Mouse (Mus musculus): ENCODE results near the gene Pa2g4. TPM values are rescaled to one million over a fixed set of nuclear protein-coding genes. Genes with fewer than 3 reads are reported as not detected.

Gene Pa2g4
- polyA plus RNA-seq, 1 experiment from 2014 or later: 210 TPM

DNA sequence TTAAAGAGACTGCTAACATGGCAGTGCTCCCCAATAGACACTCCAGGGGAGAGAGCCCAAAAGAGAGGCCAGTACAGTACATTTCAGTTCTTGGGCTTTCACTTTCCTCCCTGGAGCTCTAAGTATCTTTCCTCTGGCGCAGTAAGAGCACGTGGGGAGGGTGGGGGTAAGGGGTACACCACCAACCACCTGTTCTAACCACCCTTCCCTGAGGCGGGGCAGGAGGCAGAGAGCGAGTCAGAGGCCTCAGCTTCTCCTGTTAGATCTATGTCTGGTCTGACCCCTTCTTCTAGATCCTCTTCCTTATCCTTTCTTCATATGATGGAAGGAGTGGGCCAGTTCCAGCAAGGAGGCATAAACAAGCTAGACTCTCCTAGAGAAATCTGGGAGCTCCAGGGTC is 21.3 kb upstream of the Pa2g4 start:
- H3K27ac ChIP-seq (ENCODE audit: low read length): peak overlapping the region; percentile 80
- peaks cover 12% of the 10 kb centered on the region for H3K4me1 ChIP-seq (ENCODE audit: control insufficient read depth, insufficient read depth, low read length)
- no peaks in the 10 kb centered on the region for H3K36me3 ChIP-seq (ENCODE audit: control insufficient read depth, insufficient read depth, low read length)
- no peak for ATAC-seq (ENCODE audit: insufficient number of reproducible peaks, insufficient read depth, low FRiP score, low read depth)
- peak overlapping the region; percentile 64 for H3K4me3 ChIP-seq (ENCODE audit: low read depth, low read length)
- H3K27me3 ChIP-seq (ENCODE audit: control insufficient read depth, insufficient read depth, low read length): no peaks in the 10 kb centered on the region; the same call in none of the 2 replicates
- no peaks in the 10 kb centered on the region for H3K9me3 ChIP-seq (ENCODE audit: control insufficient read depth, low read depth, low read length)
- peak overlapping the region; percentile 94; the same call in 1 of the 2 replicates for H3K4me2 ChIP-seq (replicated peaks; ENCODE audit: low read depth, low read length)
- no peak overlapping the region for H3K9ac ChIP-seq (replicated peaks; ENCODE audit: low read depth, low read length)
- WGBS: 38% methylated on average over 4 of the region's 4 CpGs

DNA sequence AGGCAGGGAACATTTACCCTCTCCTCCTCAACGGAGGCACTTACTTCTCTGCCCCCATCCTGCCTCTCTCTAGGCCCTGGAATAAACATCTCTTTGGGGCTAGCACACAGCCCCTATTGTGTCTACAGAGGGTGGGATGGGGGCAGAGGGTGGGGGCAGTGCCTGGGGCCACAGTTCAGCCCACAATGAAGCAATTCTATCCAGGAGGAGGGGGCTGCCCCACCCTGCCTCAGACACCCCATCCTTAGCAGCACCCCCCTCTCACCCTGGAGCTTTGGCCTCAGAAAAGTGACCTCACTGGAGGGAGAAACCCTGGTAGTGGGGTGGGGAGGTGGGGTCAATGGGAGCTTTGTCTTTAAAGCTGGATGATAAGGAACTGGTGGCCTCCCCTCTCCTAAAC is 20.8 kb upstream of the Pa2g4 start:
- Histone ChIP-seq H3K4me1 (ENCODE audit: control insufficient read depth, insufficient read depth, low read length) (peaks cover 12% of the 10 kb centered on the region), H3K4me2 (replicated peaks; ENCODE audit: low read depth, low read length) (peak overlapping the region; percentile 94; the same call in 1 of the 2 replicates), H3K9me3 (ENCODE audit: control insufficient read depth, low read depth, low read length) (no peaks in the 10 kb centered on the region), H3K4me3 (ENCODE audit: low read depth, low read length) (no peak overlapping the region; the same call in 1 of the 2 replicates), H3K9ac (replicated peaks; ENCODE audit: low read depth, low read length) (peak overlapping the region; percentile 18; the same call in 1 of the 2 replicates), H3K36me3 (ENCODE audit: control insufficient read depth, insufficient read depth, low read length) (no peaks in the 10 kb centered on the region), H3K27ac (ENCODE audit: low read length) (peak overlapping the region; percentile 80; the same call in 1 of the 2 replicates), H3K27me3 (ENCODE audit: control insufficient read depth, insufficient read depth, low read length) (no peaks in the 10 kb centered on the region; the same call in none of the 2 replicates)
- peak; percentile 12; the same call in 1 of the 2 replicates for ATAC-seq (ENCODE audit: insufficient number of reproducible peaks, insufficient read depth, low FRiP score, low read depth)
- 10% methylated on average over 1 of the region's 1 CpGs for WGBS

DNA sequence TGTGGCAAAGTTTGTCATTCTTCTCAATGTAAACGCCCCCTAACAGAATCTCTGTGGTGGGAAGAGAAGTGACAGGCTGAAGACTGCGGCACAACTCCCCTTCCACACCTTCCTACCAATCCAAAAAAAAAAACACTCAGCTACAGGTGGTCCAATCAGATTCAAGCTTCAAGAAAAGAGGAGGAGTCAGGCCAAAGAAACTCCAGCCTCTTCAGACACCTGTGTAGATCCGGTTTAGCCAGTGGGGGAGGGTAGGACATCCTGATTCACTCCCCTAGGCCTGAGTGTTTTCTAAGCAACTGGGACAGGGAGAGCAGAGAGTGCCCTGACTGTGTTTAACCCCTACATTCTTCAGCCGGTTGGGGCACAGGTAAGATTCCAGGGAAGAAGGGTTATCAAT is 18.6 kb upstream of the Pa2g4 start:
- ATAC-seq (ENCODE audit: insufficient number of reproducible peaks, insufficient read depth, low FRiP score, low read depth): peak; percentile 82
- peak overlapping the region; percentile 69; the same call in 1 of the 2 replicates for H3K27ac ChIP-seq (ENCODE audit: low read length)
- no peak overlapping the region for H3K9ac ChIP-seq (replicated peaks; ENCODE audit: low read depth, low read length)
- H3K4me2 ChIP-seq (replicated peaks; ENCODE audit: low read depth, low read length): peak overlapping the region; percentile 10; the same call in 1 of the 2 replicates
- no peak overlapping the region for H3K4me3 ChIP-seq (ENCODE audit: low read depth, low read length)
- no peaks in the 10 kb centered on the region for H3K36me3 ChIP-seq (ENCODE audit: control insufficient read depth, insufficient read depth, low read length)
- H3K4me1 ChIP-seq (ENCODE audit: control insufficient read depth, insufficient read depth, low read length): peaks cover 12% of the 10 kb centered on the region
- no peaks in the 10 kb centered on the region for H3K9me3 ChIP-seq (ENCODE audit: control insufficient read depth, low read depth, low read length)
- H3K27me3 ChIP-seq (ENCODE audit: control insufficient read depth, insufficient read depth, low read length): no peaks in the 10 kb centered on the region; the same call in none of the 2 replicates
- WGBS: 5% methylated on average over 4 of the region's 4 CpGs

DNA sequence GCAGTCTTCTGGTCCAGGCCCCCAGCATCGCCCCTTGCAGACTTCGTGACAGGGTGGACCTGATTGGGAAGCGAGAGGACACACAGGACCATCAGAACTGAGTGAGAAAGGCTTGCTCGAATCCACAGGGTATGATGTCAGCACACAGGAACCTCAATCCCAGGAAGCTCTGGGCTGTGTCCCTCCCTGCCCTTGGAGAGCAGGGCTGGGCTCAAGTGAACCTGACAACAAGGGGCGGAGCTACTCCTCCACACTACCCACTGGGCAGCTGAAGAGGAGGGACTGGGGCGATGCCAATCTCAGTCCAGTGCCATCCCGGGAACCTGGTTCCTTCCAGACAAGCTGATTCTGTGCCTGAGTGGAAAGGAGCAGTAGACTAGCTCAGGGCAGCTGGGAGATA is 17.9 kb upstream of the Pa2g4 start:
- H3K4me1 ChIP-seq (ENCODE audit: control insufficient read depth, insufficient read depth, low read length): peaks cover 12% of the 10 kb centered on the region
- H3K9ac ChIP-seq (replicated peaks; ENCODE audit: low read depth, low read length): no peak overlapping the region
- peak overlapping the region; percentile 10; the same call in 1 of the 2 replicates for H3K4me2 ChIP-seq (replicated peaks; ENCODE audit: low read depth, low read length)
- H3K4me3 ChIP-seq (ENCODE audit: low read depth, low read length): no peak overlapping the region
- WGBS: 18% methylated on average over 7 of the region's 7 CpGs
- H3K36me3 ChIP-seq (ENCODE audit: control insufficient read depth, insufficient read depth, low read length): no peaks in the 10 kb centered on the region; the same call in 1 of the 2 replicates
- ATAC-seq (ENCODE audit: insufficient number of reproducible peaks, insufficient read depth, low FRiP score, low read depth): peak; percentile 39; the same call in 1 of the 2 replicates
- H3K27ac ChIP-seq (ENCODE audit: low read length): peak overlapping the region; percentile 69; the same call in 1 of the 2 replicates
- no peaks in the 10 kb centered on the region; the same call in 1 of the 2 replicates for H3K27me3 ChIP-seq (ENCODE audit: control insufficient read depth, insufficient read depth, low read length)
- no peaks in the 10 kb centered on the region for H3K9me3 ChIP-seq (ENCODE audit: control insufficient read depth, low read depth, low read length)

DNA sequence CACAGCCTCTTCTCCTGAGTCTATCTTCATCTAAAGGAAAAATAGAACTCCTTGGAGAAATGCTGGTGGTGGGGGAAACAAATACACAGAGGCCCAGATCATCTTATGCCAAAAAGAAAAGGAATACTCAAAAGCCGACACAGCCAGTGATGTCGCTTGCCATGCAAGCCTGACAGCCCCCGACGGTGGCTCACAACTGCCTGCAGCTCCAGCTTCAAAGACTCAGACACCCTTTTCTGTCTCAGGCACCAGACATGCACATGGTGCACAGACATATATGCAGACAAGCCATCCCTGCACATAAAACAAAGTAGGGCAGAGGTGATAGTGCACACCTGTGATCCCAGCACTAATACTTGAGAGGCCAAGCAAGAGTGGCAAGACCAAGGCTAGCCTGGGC is 13.9 kb upstream of the Pa2g4 start:
- no peak for ATAC-seq (ENCODE audit: insufficient number of reproducible peaks, insufficient read depth, low FRiP score, low read depth)
- no peaks in the 10 kb centered on the region for H3K27me3 ChIP-seq (ENCODE audit: control insufficient read depth, insufficient read depth, low read length)
- H3K36me3 ChIP-seq (ENCODE audit: control insufficient read depth, insufficient read depth, low read length): peaks cover 6% of the 10 kb centered on the region; the same call in 1 of the 2 replicates
- H3K9ac ChIP-seq (replicated peaks; ENCODE audit: low read depth, low read length): no peak overlapping the region
- H3K27ac ChIP-seq (ENCODE audit: low read length): no peak overlapping the region
- peaks cover 7% of the 10 kb centered on the region; the same call in 1 of the 2 replicates for H3K4me1 ChIP-seq (ENCODE audit: control insufficient read depth, insufficient read depth, low read length)
- no peaks in the 10 kb centered on the region for H3K9me3 ChIP-seq (ENCODE audit: control insufficient read depth, low read depth, low read length)
- no peak overlapping the region for H3K4me3 ChIP-seq (ENCODE audit: low read depth, low read length)
- 89% methylated on average over 4 of the region's 4 CpGs for WGBS
- H3K4me2 ChIP-seq (replicated peaks; ENCODE audit: low read depth, low read length): no peak overlapping the region

DNA sequence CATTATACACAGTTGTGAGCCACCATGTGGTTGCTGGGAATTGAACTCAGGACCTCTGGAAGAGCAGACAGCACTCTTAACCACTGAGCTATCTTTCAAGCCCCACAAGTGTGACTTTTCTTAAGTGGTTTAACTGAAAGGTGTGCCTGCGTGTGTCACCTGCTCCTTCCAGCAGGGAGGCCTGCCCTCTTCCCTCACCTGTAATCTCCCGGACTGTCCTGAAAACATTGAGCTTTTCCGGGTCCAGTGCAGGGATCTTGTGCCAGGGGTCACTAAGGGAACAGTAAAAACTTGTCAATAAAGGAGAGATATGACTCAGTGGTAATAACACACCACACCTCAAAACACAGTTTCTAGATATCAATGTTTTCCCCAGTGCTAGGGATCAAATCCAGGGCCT is 13.5 kb upstream of the Pa2g4 start:
- Histone ChIP-seq H3K9me3 (ENCODE audit: control insufficient read depth, low read depth, low read length) (no peaks in the 10 kb centered on the region), H3K4me3 (ENCODE audit: low read depth, low read length) (no peak overlapping the region), H3K27me3 (ENCODE audit: control insufficient read depth, insufficient read depth, low read length) (no peaks in the 10 kb centered on the region), H3K4me2 (replicated peaks; ENCODE audit: low read depth, low read length) (no peak overlapping the region), H3K27ac (ENCODE audit: low read length) (no peak overlapping the region), H3K36me3 (ENCODE audit: control insufficient read depth, insufficient read depth, low read length) (peaks cover 6% of the 10 kb centered on the region; the same call in 1 of the 2 replicates), H3K4me1 (ENCODE audit: control insufficient read depth, insufficient read depth, low read length) (peaks cover 7% of the 10 kb centered on the region; the same call in 1 of the 2 replicates), H3K9ac (replicated peaks; ENCODE audit: low read depth, low read length) (no peak overlapping the region)
- 66% methylated on average over 3 of the region's 3 CpGs for WGBS
- no peak for ATAC-seq (ENCODE audit: insufficient number of reproducible peaks, insufficient read depth, low FRiP score, low read depth)

DNA sequence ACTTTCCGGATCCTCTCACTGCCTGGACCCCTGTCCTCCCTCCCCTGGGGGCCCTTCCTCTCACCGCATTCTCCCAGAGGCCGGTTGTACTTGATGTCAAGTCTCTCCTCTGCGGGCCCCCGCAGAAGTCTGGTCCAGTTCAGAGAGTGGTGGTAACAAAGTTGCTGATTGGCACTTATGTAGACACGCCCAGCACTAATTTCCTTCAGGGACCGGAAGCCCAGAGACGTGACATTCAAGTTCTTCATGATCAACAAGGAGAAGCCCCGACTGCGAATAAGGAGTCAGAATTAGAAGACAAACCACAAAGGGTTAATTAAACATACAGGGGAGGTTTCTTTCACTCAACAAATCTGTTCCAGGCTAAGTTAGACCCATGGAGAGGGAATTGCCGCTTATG is 12.5 kb upstream of the Pa2g4 start:
- Histone ChIP-seq H3K4me2 (replicated peaks; ENCODE audit: low read depth, low read length) (no peak overlapping the region), H3K4me1 (ENCODE audit: control insufficient read depth, insufficient read depth, low read length) (no peaks in the 10 kb centered on the region), H3K9me3 (ENCODE audit: control insufficient read depth, low read depth, low read length) (no peaks in the 10 kb centered on the region), H3K27me3 (ENCODE audit: control insufficient read depth, insufficient read depth, low read length) (no peaks in the 10 kb centered on the region), H3K36me3 (ENCODE audit: control insufficient read depth, insufficient read depth, low read length) (peaks cover 6% of the 10 kb centered on the region; the same call in 1 of the 2 replicates), H3K4me3 (ENCODE audit: low read depth, low read length) (no peak overlapping the region), H3K27ac (ENCODE audit: low read length) (no peak overlapping the region), H3K9ac (replicated peaks; ENCODE audit: low read depth, low read length) (no peak overlapping the region)
- no peak for ATAC-seq (ENCODE audit: insufficient number of reproducible peaks, insufficient read depth, low FRiP score, low read depth)
- WGBS: 67% methylated on average over 11 of the region's 11 CpGs

DNA sequence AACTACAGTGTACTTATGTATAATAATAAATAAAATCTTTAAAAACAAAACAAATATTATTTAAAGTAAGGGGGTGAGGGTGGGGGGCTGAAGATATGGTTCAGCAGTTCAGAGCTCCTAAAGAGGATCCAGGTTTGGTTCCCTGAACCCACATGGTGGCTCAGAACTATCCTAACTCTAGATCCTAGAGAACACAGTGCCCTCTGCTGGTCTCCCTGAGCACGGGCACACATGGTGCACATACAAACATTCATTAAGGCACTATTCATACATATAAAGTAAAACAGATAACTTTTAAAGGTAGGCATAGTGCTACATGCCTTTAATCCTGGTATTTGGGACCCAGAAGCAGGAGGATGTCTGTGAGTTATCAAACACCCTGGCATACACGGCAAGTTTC is 9.3 kb upstream of the Pa2g4 start:
- Histone ChIP-seq H3K36me3 (ENCODE audit: control insufficient read depth, insufficient read depth, low read length) (peaks cover 6% of the 10 kb centered on the region; the same call in 1 of the 2 replicates), H3K27ac (ENCODE audit: low read length) (no peak overlapping the region), H3K4me3 (ENCODE audit: low read depth, low read length) (no peak overlapping the region), H3K9me3 (ENCODE audit: control insufficient read depth, low read depth, low read length) (no peaks in the 10 kb centered on the region), H3K4me2 (replicated peaks; ENCODE audit: low read depth, low read length) (no peak overlapping the region), H3K9ac (replicated peaks; ENCODE audit: low read depth, low read length) (no peak overlapping the region), H3K4me1 (ENCODE audit: control insufficient read depth, insufficient read depth, low read length) (no peaks in the 10 kb centered on the region), H3K27me3 (ENCODE audit: control insufficient read depth, insufficient read depth, low read length) (no peaks in the 10 kb centered on the region)
- no peak for ATAC-seq (ENCODE audit: insufficient number of reproducible peaks, insufficient read depth, low FRiP score, low read depth)
- 94% methylated on average over 2 of the region's 2 CpGs for WGBS

All from stomach, embryonic 14.5 days (tissue).